Comparison of ENCODE assay signal across 8 mouse cellular contexts in genomic region chr17:56764474-56765354, GRCm38 (mm10). TPM values are rescaled to one million over a fixed set of nuclear protein-coding genes. Genes with fewer than 3 reads are reported as not detected.
DNase-seq lines count a peak whose midpoint lies in the region; ATAC-seq lines count a peak whose summit lies in the region.

Gene Dus3l, plus strand, starts transcription at chr17:56764757.

- H3K4me3 ChIP-seq in forebrain, embryonic 10.5 days: peak within 1 kb of the TSS; percentile 86
- H3K4me3 ChIP-seq in heart, embryonic 15.5 days: peak within 1 kb of the TSS; percentile 84
- peak within 1 kb of the TSS; percentile 80 for H3K4me3 ChIP-seq in liver, embryonic 15.5 days (replicated peaks)
- H3K4me3 ChIP-seq in neural tube, embryonic 12.5 days: peak within 1 kb of the TSS; percentile 76

- H3K9me3 ChIP-seq in forebrain, embryonic 10.5 days: no peaks in the 10 kb centered on the region
- H3K9me3 ChIP-seq in heart, embryonic 15.5 days (replicated peaks): no peaks in the 10 kb centered on the region
- no peaks in the 10 kb centered on the region for H3K9me3 ChIP-seq in liver, embryonic 15.5 days (replicated peaks)
- no peaks in the 10 kb centered on the region for H3K9me3 ChIP-seq in neural tube, embryonic 12.5 days

- peak within 1 kb of the TSS; percentile 82 for H3K9ac ChIP-seq in heart, embryonic 15.5 days
- H3K9ac ChIP-seq in liver, embryonic 15.5 days: peak within 1 kb of the TSS; percentile 85
- peak within 1 kb of the TSS; percentile 79 for H3K9ac ChIP-seq in neural tube, embryonic 12.5 days

- H3K4me2 ChIP-seq in heart, embryonic 15.5 days: peak within 1 kb of the TSS; percentile 75
- peak within 1 kb of the TSS; percentile 96 for H3K4me2 ChIP-seq in liver, embryonic 15.5 days
- H3K4me2 ChIP-seq in neural tube, embryonic 12.5 days (replicated peaks): peak within 1 kb of the TSS; percentile 70

- DNase-seq in c-Kit-positive CD71-negative TER-119-negative erythroid progenitor cells, embryonic 14.5 days (ENCODE audit: low read depth): peak; percentile 79
- DNase-seq in forebrain, embryonic 10.5 days (ENCODE audit: extremely low spot score, low spot score): peak; percentile 90
- peak; percentile 88 to 93 for DNase-seq in kidney, postnatal 36 days
- peak; percentile 94 for DNase-seq in telencephalon, adult 2 months (ENCODE audit: low read depth, low spot score)

- H3K4me1 ChIP-seq in forebrain, embryonic 10.5 days: peaks cover 33% of the 10 kb centered on the region
- peaks cover 37% of the 10 kb centered on the region for H3K4me1 ChIP-seq in heart, embryonic 15.5 days (replicated peaks)
- H3K4me1 ChIP-seq in liver, embryonic 15.5 days (replicated peaks): peaks cover 52% of the 10 kb centered on the region
- H3K4me1 ChIP-seq in neural tube, embryonic 12.5 days: peaks cover 21% of the 10 kb centered on the region

- peak; percentile 84 for ATAC-seq in CD4-positive, CD25-positive, alpha-beta regulatory T cell, adult 4 months
- ATAC-seq in heart, embryonic 15.5 days (replicated peaks; ENCODE audit: insufficient number of reproducible peaks, insufficient read depth, low FRiP score, low read depth): peak; percentile 76
- peak; percentile 72 for ATAC-seq in liver, embryonic 15.5 days (ENCODE audit: insufficient read depth)
- peak; percentile 71 for ATAC-seq in neural tube, embryonic 12.5 days (ENCODE audit: low FRiP score, low read depth)

- 2% methylated on average over 58 of the region's 58 CpGs for WGBS in forebrain, embryonic 10.5 days
- 2% methylated on average over 57 of the region's 58 CpGs for WGBS in heart, embryonic 15.5 days
- under 1% methylated on average over 58 of the region's 58 CpGs for WGBS in liver, embryonic 15.5 days (ENCODE audit: insufficient replicate concordance)
- 2% methylated on average over 54 of the region's 58 CpGs for WGBS in neural tube, embryonic 12.5 days

- H3K36me3 ChIP-seq in forebrain, embryonic 10.5 days (replicated peaks): peaks cover 34% of the 10 kb centered on the region
- peaks cover 31% of the 10 kb centered on the region for H3K36me3 ChIP-seq in heart, embryonic 15.5 days
- H3K36me3 ChIP-seq in liver, embryonic 15.5 days (replicated peaks): peaks cover 32% of the 10 kb centered on the region
- peaks cover 31% of the 10 kb centered on the region for H3K36me3 ChIP-seq in neural tube, embryonic 12.5 days

- peak within 1 kb of the TSS; percentile 98 for H3K27ac ChIP-seq in forebrain, embryonic 10.5 days
- peak within 1 kb of the TSS; percentile 99 for H3K27ac ChIP-seq in heart, embryonic 15.5 days
- peak within 1 kb of the TSS; percentile 96 for H3K27ac ChIP-seq in liver, embryonic 15.5 days (replicated peaks)
- H3K27ac ChIP-seq in neural tube, embryonic 12.5 days: peak within 1 kb of the TSS; percentile 85

- H3K27me3 ChIP-seq in forebrain, embryonic 10.5 days (ENCODE audit: poor library complexity, severe bottlenecking): peaks cover 19% of the 10 kb centered on the region
- no peaks in the 10 kb centered on the region for H3K27me3 ChIP-seq in heart, embryonic 15.5 days
- peaks cover 7% of the 10 kb centered on the region; the same call in 1 of the 2 replicates for H3K27me3 ChIP-seq in liver, embryonic 15.5 days
- H3K27me3 ChIP-seq in neural tube, embryonic 12.5 days (replicated peaks): peaks cover 11% of the 10 kb centered on the region; the same call in 1 of the 2 replicates

RNA-seq across cellular contexts. Expression of gene Dus3l, which starts in this region (rescaled TPM):
- polyA plus RNA-seq in CD4-positive, CD25-positive, alpha-beta regulatory T cell, adult 4 months (2017; shearing (Covaris generic)): 10 to 100 TPM; 30.3 to 41.2 TPM
- 46.0 and 46.2 TPM in 2 replicates for polyA plus RNA-seq in forebrain, embryonic 10.5 days (2016; fragmentation: Nextera tagmentation; extraction: Ambion mirVana)
- 28.3 and 37.6 TPM in 2 replicates for polyA plus RNA-seq in heart, embryonic 15.5 days (2015; fragmentation: Nextera tagmentation; extraction: Ambion mirVana)
- polyA plus RNA-seq in liver, embryonic 15.5 days (2015; fragmentation: Nextera tagmentation; extraction: Ambion mirVana): 12.5 and 14.4 TPM in 2 replicates
- polyA plus RNA-seq in neural tube, embryonic 12.5 days (2016; fragmentation: Nextera tagmentation; extraction: Ambion mirVana): 49.3 and 54.3 TPM in 2 replicates

Comparison
In these comparisons a context has a peak if more than half of its experiments do, and no peak if none do; other contexts are left out.
1. Peak in every context shown above with its lines: DNase-seq, ATAC-seq, H3K4me3 ChIP-seq and H3K27ac ChIP-seq.